Mouse (Mus musculus): ENCODE data around the gene Chmp5. TPM values are rescaled to one million over a fixed set of nuclear protein-coding genes. Genes with fewer than 3 reads are reported as not detected.

The Chmp5 gene
- polyA plus RNA-seq (2015; fragmentation: Nextera tagmentation; extraction: Ambion mirVana): 121 and 125 TPM in 2 replicates

GRCm38 (mm10) chr4:40948160-40948708 is at the start of gene Chmp5, which contains the start of gene Bag1:
Gene Chmp5 (plus strand): TSS chr4:40948407.
Gene Bag1 (minus strand): TSS chr4:40948294.
- H3K4me1 ChIP-seq (replicated peaks; ENCODE audit: control insufficient read depth, insufficient read depth): peaks cover 5% of the 10 kb centered on the region; the same call in 1 of the 2 replicates
- peak within 1 kb of the TSS; percentile 88 for H3K4me2 ChIP-seq (replicated peaks; ENCODE audit: low read depth)
- ATAC-seq (ENCODE audit: low FRiP score, low TSS enrichment) (peak; percentile 98), DNase-seq (ENCODE audit: low spot score) (peak; percentile 99)
- TF ChIP-seq CTCF (IDR thresholded peaks at IDR 0.05; ENCODE audit: low read depth) (peak; percentile 48), EP300 (optimal IDR thresholded peaks at IDR 0.05) (no peak)
- peaks cover 6% of the 10 kb centered on the region for H3K36me3 ChIP-seq (ENCODE audit: control insufficient read depth, insufficient read depth, low read length)
- peak within 1 kb of the TSS; percentile 91 for H3K9ac ChIP-seq (ENCODE audit: low read length)
- H3K27ac ChIP-seq (replicated peaks): peak within 1 kb of the TSS; percentile 95
- under 1% methylated on average over 50 of the region's 50 CpGs for WGBS
- H3K4me3 ChIP-seq (ENCODE audit: low read depth, low read length): peak within 1 kb of the TSS; percentile 90
- H3K27me3 ChIP-seq (ENCODE audit: control insufficient read depth, insufficient read depth, low read length): no peaks in the 10 kb centered on the region
- H3K9me3 ChIP-seq (ENCODE audit: control insufficient read depth, low read length): no peaks in the 10 kb centered on the region

- H3K9ac ChIP-seq (ENCODE audit: low read length): no peak overlapping the region
- no peaks in the 10 kb centered on the region for H3K36me3 ChIP-seq (ENCODE audit: control insufficient read depth, insufficient read depth, low read length)
- H3K4me2 ChIP-seq (replicated peaks; ENCODE audit: low read depth): no peak overlapping the region
- ATAC-seq (ENCODE audit: low FRiP score, low TSS enrichment): no peak; the same call in 1 of the 2 replicates
- no peak for DNase-seq (ENCODE audit: low spot score)
- WGBS: 73% methylated on average over 6 of the region's 6 CpGs
- no peak for TF ChIP-seq EP300 (optimal IDR thresholded peaks at IDR 0.05)
- TF ChIP-seq CTCF (IDR thresholded peaks at IDR 0.05; ENCODE audit: low read depth): no peak
- H3K9me3 ChIP-seq (ENCODE audit: control insufficient read depth, low read length): no peaks in the 10 kb centered on the region
- no peak overlapping the region for H3K4me3 ChIP-seq (ENCODE audit: low read depth, low read length)
- no peaks in the 10 kb centered on the region for H3K27me3 ChIP-seq (ENCODE audit: control insufficient read depth, insufficient read depth, low read length)
- no peaks in the 10 kb centered on the region for H3K4me1 ChIP-seq (replicated peaks; ENCODE audit: control insufficient read depth, insufficient read depth)
- H3K27ac ChIP-seq (replicated peaks): no peak overlapping the region
These were observed 49.6 kb upstream of the Chmp5 start for GRCm38 (mm10) chr4:40898476-40899044.

- WGBS: 34% methylated on average over 2 of the region's 2 CpGs
- Histone ChIP-seq H3K36me3 (ENCODE audit: control insufficient read depth, insufficient read depth, low read length) (no peaks in the 10 kb centered on the region), H3K27ac (replicated peaks) (peak overlapping the region; percentile 45), H3K27me3 (ENCODE audit: control insufficient read depth, insufficient read depth, low read length) (no peaks in the 10 kb centered on the region), H3K9ac (ENCODE audit: low read length) (no peak overlapping the region), H3K4me2 (replicated peaks; ENCODE audit: low read depth) (no peak overlapping the region), H3K4me3 (ENCODE audit: low read depth, low read length) (no peak overlapping the region), H3K4me1 (replicated peaks; ENCODE audit: control insufficient read depth, insufficient read depth) (no peaks in the 10 kb centered on the region), H3K9me3 (ENCODE audit: control insufficient read depth, low read length) (no peaks in the 10 kb centered on the region)
- no peak for TF ChIP-seq EP300 (optimal IDR thresholded peaks at IDR 0.05)
- no peak for TF ChIP-seq CTCF (IDR thresholded peaks at IDR 0.05; ENCODE audit: low read depth)
- DNase-seq (ENCODE audit: low spot score): no peak
- ATAC-seq (ENCODE audit: low FRiP score, low TSS enrichment): no peak
These were observed 48.9 kb upstream of the Chmp5 start for GRCm38 (mm10) chr4:40899264-40899663.

- H3K27me3 ChIP-seq (ENCODE audit: control insufficient read depth, insufficient read depth, low read length): no peaks in the 10 kb centered on the region
- 88% methylated on average over 3 of the region's 3 CpGs for WGBS
- no peaks in the 10 kb centered on the region for H3K4me1 ChIP-seq (replicated peaks; ENCODE audit: control insufficient read depth, insufficient read depth)
- no peak for TF ChIP-seq CTCF (IDR thresholded peaks at IDR 0.05; ENCODE audit: low read depth)
- no peak overlapping the region for H3K27ac ChIP-seq (replicated peaks)
- no peaks in the 10 kb centered on the region for H3K36me3 ChIP-seq (ENCODE audit: control insufficient read depth, insufficient read depth, low read length)
- no peak overlapping the region for H3K9ac ChIP-seq (ENCODE audit: low read length)
- ATAC-seq (ENCODE audit: low FRiP score, low TSS enrichment) (no peak), DNase-seq (ENCODE audit: low spot score) (no peak)
- H3K4me2 ChIP-seq (replicated peaks; ENCODE audit: low read depth): no peak overlapping the region
- no peak overlapping the region for H3K4me3 ChIP-seq (ENCODE audit: low read depth, low read length)
- no peaks in the 10 kb centered on the region for H3K9me3 ChIP-seq (ENCODE audit: control insufficient read depth, low read length)
These were observed 48.1 kb upstream of the Chmp5 start for GRCm38 (mm10) chr4:40900071-40900470.

GRCm38 (mm10) chr4:40900612-40901011 is 47.6 kb upstream of the Chmp5 start:
- Histone ChIP-seq H3K36me3 (ENCODE audit: control insufficient read depth, insufficient read depth, low read length) (no peaks in the 10 kb centered on the region), H3K4me3 (ENCODE audit: low read depth, low read length) (no peak overlapping the region), H3K27me3 (ENCODE audit: control insufficient read depth, insufficient read depth, low read length) (no peaks in the 10 kb centered on the region), H3K9ac (ENCODE audit: low read length) (no peak overlapping the region), H3K27ac (replicated peaks) (no peak overlapping the region), H3K4me2 (replicated peaks; ENCODE audit: low read depth) (no peak overlapping the region), H3K4me1 (replicated peaks; ENCODE audit: control insufficient read depth, insufficient read depth) (no peaks in the 10 kb centered on the region), H3K9me3 (ENCODE audit: control insufficient read depth, low read length) (no peaks in the 10 kb centered on the region)
- ATAC-seq (ENCODE audit: low FRiP score, low TSS enrichment): no peak
- WGBS: 90% methylated on average over 4 of the region's 4 CpGs
- no peak for DNase-seq (ENCODE audit: low spot score)
- TF ChIP-seq EP300 (optimal IDR thresholded peaks at IDR 0.05) (no peak), CTCF (IDR thresholded peaks at IDR 0.05; ENCODE audit: low read depth) (no peak)

GRCm38 (mm10) chr4:40906298-40906697 is 41.9 kb upstream of the Chmp5 start:
- Histone ChIP-seq H3K4me1 (replicated peaks; ENCODE audit: control insufficient read depth, insufficient read depth) (no peaks in the 10 kb centered on the region), H3K9me3 (ENCODE audit: control insufficient read depth, low read length) (no peaks in the 10 kb centered on the region), H3K4me3 (ENCODE audit: low read depth, low read length) (no peak overlapping the region), H3K27ac (replicated peaks) (no peak overlapping the region), H3K36me3 (ENCODE audit: control insufficient read depth, insufficient read depth, low read length) (no peaks in the 10 kb centered on the region), H3K4me2 (replicated peaks; ENCODE audit: low read depth) (no peak overlapping the region), H3K27me3 (ENCODE audit: control insufficient read depth, insufficient read depth, low read length) (no peaks in the 10 kb centered on the region), H3K9ac (ENCODE audit: low read length) (no peak overlapping the region)
- peak; percentile 83 for TF ChIP-seq CTCF (IDR thresholded peaks at IDR 0.05; ENCODE audit: low read depth)
- no peak for TF ChIP-seq EP300 (optimal IDR thresholded peaks at IDR 0.05)
- ATAC-seq (ENCODE audit: low FRiP score, low TSS enrichment): no peak
- no peak for DNase-seq (ENCODE audit: low spot score)
- WGBS: 36% methylated on average over 1 of the region's 1 CpGs
